Mouse (Mus musculus): ENCODE measurements around the gene Abhd2. TPM values are rescaled to one million over a fixed set of nuclear protein-coding genes. Genes with fewer than 3 reads are reported as not detected.
"Not testable (repeated sequence)": the region's sequence is repeated elsewhere in the genome, so short reads cannot be mapped to it uniquely, and the experiment has no call there.

Abhd2 gene
- total RNA-seq, 2 experiments from 2014 or later = 40.0 to 45.2 TPM

GRCm38 (mm10) chr7:79262478-79262877 lies 10.5 kb upstream of the Abhd2 start:
- intact Hi-C loops (cut with DNase I) = no loop called here
- no peak for DNase-seq

GRCm38 (mm10) chr7:79263776-79264175 lies 9.2 kb upstream of the Abhd2 start:
- no peak for DNase-seq

GRCm38 (mm10) chr7:79266228-79266627 lies 6.8 kb upstream of the Abhd2 start:
- intact Hi-C loops (cut with DNase I) = no loop called here
- no peak for DNase-seq

More at GRCm38 (mm10) chr7:79263776-79264175, 9.2 kb upstream of the Abhd2 start:
- intact Hi-C loops (cut with DNase I) = no loop called here

- intact Hi-C loops (cut with DNase I) = no loop called here
- DNase-seq = no peak
These were observed 5.2 kb upstream of the Abhd2 start for GRCm38 (mm10) chr7:79267690-79268388.

- intact Hi-C loops (cut with DNase I) = no loop called here
- no peak for DNase-seq
These were observed 4.1 kb upstream of the Abhd2 start for GRCm38 (mm10) chr7:79268897-79269296.

- DNase-seq = no peak
- intact Hi-C loops (cut with DNase I) = no loop called here
These were observed 3.6 kb upstream of the Abhd2 start for GRCm38 (mm10) chr7:79269411-79269810.

GRCm38 (mm10) chr7:79269866-79270265 lies 3.1 kb upstream of the Abhd2 start:
- DNase-seq = no peak

GRCm38 (mm10) chr7:79270961-79271387 lies 2.0 kb upstream of the Abhd2 start:
- DNase-seq = no peak
- intact Hi-C loops (cut with DNase I) = no loop called here

More at GRCm38 (mm10) chr7:79269866-79270265, 3.1 kb upstream of the Abhd2 start:
- intact Hi-C loops (cut with DNase I) = no loop called here

GRCm38 (mm10) chr7:79271861-79272788 lies 874 bp upstream of the Abhd2 start:
- intact Hi-C loops (cut with DNase I) = loop anchor here (2.0 kb wide), 1 partner anchor 25 kb away; no protein-coding TSS in a partner anchor
- no peak for DNase-seq

GRCm38 (mm10) chr7:79273738-79274472 lies 906 bp downstream of the Abhd2 start:
- intact Hi-C loops (cut with DNase I) = loop anchor here (2.0 kb wide), 2 partner anchors 27 to 35 kb away; no protein-coding TSS in a partner anchor
- peak; percentile 62 for DNase-seq

- intact Hi-C loops (cut with DNase I) = loop anchor here (2.0 kb wide), 1 partner anchor 34 kb away; no protein-coding TSS in a partner anchor
- no peak for DNase-seq
These were observed 1.5 kb downstream of the Abhd2 start for GRCm38 (mm10) chr7:79274473-79275010.

- DNase-seq = peak; percentile 63 to 67
These were observed 2.3 kb downstream of the Abhd2 start for GRCm38 (mm10) chr7:79275345-79275744.

GRCm38 (mm10) chr7:79278432-79278831 lies 5.4 kb downstream of the Abhd2 start:
- DNase-seq = no peak
- intact Hi-C loops (cut with DNase I) = no loop called here

More at GRCm38 (mm10) chr7:79275345-79275744, 2.3 kb downstream of the Abhd2 start:
- intact Hi-C loops (cut with DNase I) = loop anchor here (2.0 kb wide), 1 partner anchor 33 kb away; no protein-coding TSS in a partner anchor

- intact Hi-C loops (cut with DNase I) = no loop called here
- peak in 1 of 2 experiments; percentile 31 for DNase-seq
These were observed 6.5 kb downstream of the Abhd2 start for GRCm38 (mm10) chr7:79279376-79280029.

- intact Hi-C loops (cut with DNase I) = no loop called here
These were observed 10.1 kb downstream of the Abhd2 start for GRCm38 (mm10) chr7:79282883-79283670.

GRCm38 (mm10) chr7:79283671-79283941 lies 10.6 kb downstream of the Abhd2 start:
- intact Hi-C loops (cut with DNase I); DNase-seq: not testable (repeated sequence)

More at GRCm38 (mm10) chr7:79282883-79283670, 10.1 kb downstream of the Abhd2 start:
- no peak for DNase-seq

GRCm38 (mm10) chr7:79284160-79284888 lies 11.3 kb downstream of the Abhd2 start:
- intact Hi-C loops (cut with DNase I) = no loop called here
- DNase-seq = no peak

- intact Hi-C loops (cut with DNase I) = no loop called here
These were observed 11.9 kb downstream of the Abhd2 start for GRCm38 (mm10) chr7:79284889-79285280.

More at GRCm38 (mm10) chr7:79284889-79285280, 11.9 kb downstream of the Abhd2 start:
- DNase-seq = no peak
